Mouse (Mus musculus): ENCODE data around the gene Arhgap8. TPM values are rescaled to one million over a fixed set of nuclear protein-coding genes. Genes with fewer than 3 reads are reported as not detected.

Arhgap8 gene
- total and polyA plus RNA-seq, 3 experiments: 0.08 TPM; not detected in 2

GRCm38 (mm10) chr15:84705351-84705901, 14.4 kb upstream of the Arhgap8 start (continued):
- TF ChIP-seq NELFE (IDR thresholded peaks at IDR 0.05; ENCODE audit: low read depth, low read length) (no peak), IRF4 (IDR thresholded peaks at IDR 0.05; ENCODE audit: low read depth, low read length) (no peak), MAZ (IDR thresholded peaks at IDR 0.05; ENCODE audit: low read depth, low read length) (no peak)

- H3K27me3 ChIP-seq (replicated peaks): peaks cover 6% of the 10 kb centered on the region
- DNase-seq (ENCODE audit: extremely low read depth): no peak
- H3K9me3 ChIP-seq (replicated peaks; ENCODE audit: low read length): peaks cover 6% of the 10 kb centered on the region
- no peak for TF ChIP-seq IRF4 (IDR thresholded peaks at IDR 0.05; ENCODE audit: low read depth, low read length)
- TF ChIP-seq POLR2A (IDR thresholded peaks at IDR 0.05; ENCODE audit: low read depth, low read length): no peak
- no peak for TF ChIP-seq JUN (IDR thresholded peaks at IDR 0.05; ENCODE audit: insufficient read depth, low read depth, low read length)
- no peak for TF ChIP-seq CHD2 (IDR thresholded peaks at IDR 0.05; ENCODE audit: low read length)
- no peak for TF ChIP-seq E2F4 (IDR thresholded peaks at IDR 0.05; ENCODE audit: insufficient replicate concordance, low read depth, low read length)
- no peak for TF ChIP-seq TBP (conservative IDR thresholded peaks at IDR 0.05; ENCODE audit: low read depth, low read length)
- TF ChIP-seq RAD21 (IDR thresholded peaks at IDR 0.05; ENCODE audit: low read depth, low read length): no peak
- no peak for TF ChIP-seq ELF1 (IDR thresholded peaks at IDR 0.05; ENCODE audit: low read depth, low read length)
- TF ChIP-seq MYC (IDR thresholded peaks at IDR 0.05; ENCODE audit: low read depth, low read length): no peak
- TF ChIP-seq JUND (conservative IDR thresholded peaks at IDR 0.05; ENCODE audit: low read depth, low read length): no peak
- TF ChIP-seq PAX5 (IDR thresholded peaks at IDR 0.05; ENCODE audit: low read length): no peak
- no peak for TF ChIP-seq NRF1 (IDR thresholded peaks at IDR 0.05; ENCODE audit: low read depth, low read length)
- no peak for TF ChIP-seq MAZ (IDR thresholded peaks at IDR 0.05; ENCODE audit: low read depth, low read length)
- TF ChIP-seq TCF12 (IDR thresholded peaks at IDR 0.05; ENCODE audit: low read depth, low read length): no peak
- no peak overlapping the region for H3K4me3 ChIP-seq (replicated peaks in 1 of 3; ENCODE audit: low read depth in 2 of 3, low read length in 2 of 3, poor library complexity in 1 of 3)
- dilution Hi-C loops (cut with MboI; ENCODE audit: extremely low pct_ligation_motif_present, extremely low pct_unique_long_range_greater_than_20kb, low sequenced_read_pairs): no loop called here
- H3K27ac ChIP-seq (ENCODE audit: insufficient read depth, low read depth): no peak overlapping the region
- no peaks in the 10 kb centered on the region for H3K79me2 ChIP-seq (replicated peaks; ENCODE audit: control insufficient read depth, extremely low read depth, insufficient read depth, poor library complexity, severe bottlenecking)
- no peak overlapping the region for H3K4me2 ChIP-seq (ENCODE audit: insufficient read depth, low read depth, poor library complexity, severe bottlenecking)
- no peak overlapping the region for H3K9ac ChIP-seq (ENCODE audit: insufficient read depth, low read depth)
- in situ Hi-C loops (cut with MboI; ENCODE audit: low pct_ligation_motif_present, low pct_unique_long_range_greater_than_20kb, low sequenced_read_pairs): no loop called here
- peaks cover 14 to 25% of the 10 kb centered on the region in 2 experiments for H3K36me3 ChIP-seq (replicated peaks in 1 of 2; ENCODE audit: control insufficient read depth in 1 of 2, insufficient read depth in 1 of 2, low read length in 1 of 2)
- peaks cover 5 to 37% of the 10 kb centered on the region in 2 experiments for H3K4me1 ChIP-seq (ENCODE audit: control insufficient read depth in 1 of 2, insufficient read depth in 2 of 2)
These were observed 12.8 kb upstream of the Arhgap8 start for GRCm38 (mm10) chr15:84706983-84707619.

GRCm38 (mm10) chr15:84712566-84713405, 7.1 kb upstream of the Arhgap8 start:
- H3K27me3 ChIP-seq (replicated peaks): peaks cover 36% of the 10 kb centered on the region
- no peak overlapping the region for H3K4me2 ChIP-seq (ENCODE audit: insufficient read depth, low read depth, poor library complexity, severe bottlenecking)
- H3K9me3 ChIP-seq (replicated peaks; ENCODE audit: low read length): peaks cover 6% of the 10 kb centered on the region
- H3K4me1 ChIP-seq (ENCODE audit: control insufficient read depth in 1 of 2, insufficient read depth in 2 of 2): no peaks in the 10 kb centered on the region
- H3K27ac ChIP-seq (ENCODE audit: insufficient read depth, low read depth): no peak overlapping the region
- no peak for TF ChIP-seq USF2 (conservative IDR thresholded peaks at IDR 0.05; ENCODE audit: low read depth, low read length)
- no peak for TF ChIP-seq HCFC1 (IDR thresholded peaks at IDR 0.05; ENCODE audit: low read depth, low read length)
- no peak for TF ChIP-seq MAZ (IDR thresholded peaks at IDR 0.05; ENCODE audit: low read depth, low read length)
- in situ Hi-C loops (cut with MboI; ENCODE audit: low pct_ligation_motif_present, low pct_unique_long_range_greater_than_20kb, low sequenced_read_pairs) (no loop called here), dilution Hi-C loops (cut with MboI; ENCODE audit: extremely low pct_ligation_motif_present, extremely low pct_unique_long_range_greater_than_20kb, low sequenced_read_pairs) (no loop called here)
- H3K79me2 ChIP-seq (replicated peaks; ENCODE audit: control insufficient read depth, extremely low read depth, insufficient read depth, poor library complexity, severe bottlenecking): no peaks in the 10 kb centered on the region
- no peaks in the 10 kb centered on the region for H3K36me3 ChIP-seq (replicated peaks in 1 of 2; ENCODE audit: control insufficient read depth in 1 of 2, insufficient read depth in 1 of 2, low read length in 1 of 2)
- DNase-seq (ENCODE audit: extremely low read depth): no peak
- H3K9ac ChIP-seq (ENCODE audit: insufficient read depth, low read depth): no peak overlapping the region
- no peak overlapping the region for H3K4me3 ChIP-seq (replicated peaks in 1 of 3; ENCODE audit: low read depth in 2 of 3, low read length in 2 of 3, poor library complexity in 1 of 3)
